Mouse (Mus musculus) NIH3T3 (cell line): ENCODE results near the gene Gm14851.
"Not testable (repeated sequence)": the region's sequence is repeated elsewhere in the genome, so short reads cannot be mapped to it uniquely, and the experiment has no call there.

Source experiments
- DNase-seq: peaks from one replicate; pipeline ENCODE4 v3.0.0-alpha.2; 2012; ENCODE audit warnings: low read depth

Gm14851 gene

DNA sequence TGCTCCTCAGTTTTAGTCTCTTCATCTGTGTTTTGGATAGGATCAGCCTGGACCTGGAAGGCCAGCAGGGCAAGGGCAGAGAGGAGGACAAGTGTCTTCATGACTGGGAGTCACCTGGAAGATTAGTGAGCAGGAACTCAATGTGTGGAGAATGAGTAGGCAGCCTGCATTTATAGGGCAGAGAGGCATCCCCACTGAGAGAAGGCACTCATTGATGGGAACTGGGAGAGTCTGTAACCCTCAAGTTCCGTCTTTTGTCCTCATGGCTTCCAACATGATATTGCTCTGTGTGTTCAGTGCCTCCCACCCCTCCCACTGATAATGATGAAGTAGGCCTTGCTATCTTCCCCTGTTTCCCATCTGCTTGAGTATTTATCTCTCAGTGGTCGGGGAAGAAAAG, at the start of gene Gm14851:
Gene Gm14851, minus strand, starts transcription at position 101 of the 400 bp plus-strand sequence.
- DNase-seq: not testable (repeated sequence)

DNA sequence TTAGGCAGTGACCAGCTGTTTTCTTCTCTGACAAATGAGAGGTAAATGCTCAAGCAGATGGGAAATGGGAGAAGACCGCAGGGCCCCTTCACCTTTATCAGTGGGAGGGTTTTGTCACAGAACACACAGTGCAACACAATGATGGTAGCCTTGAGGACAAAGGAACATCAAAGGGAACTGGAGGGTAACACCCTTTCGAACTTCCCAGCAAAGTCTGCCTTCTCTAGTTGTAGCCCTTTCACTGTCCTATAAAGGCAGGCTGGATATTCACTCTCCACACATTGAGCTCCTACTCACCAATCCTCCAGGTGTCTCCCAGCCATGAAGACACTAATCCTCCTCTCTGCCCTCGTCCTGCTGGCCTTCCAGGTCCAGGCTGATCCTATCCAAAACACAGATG, 38.5 kb upstream of the Gm14851 start, which contains the start of gene Defa30:
Gene Defa30, plus strand, starts transcription at position 301 of the 400 bp plus-strand sequence.
- DNase-seq: not testable (repeated sequence)

DNA sequence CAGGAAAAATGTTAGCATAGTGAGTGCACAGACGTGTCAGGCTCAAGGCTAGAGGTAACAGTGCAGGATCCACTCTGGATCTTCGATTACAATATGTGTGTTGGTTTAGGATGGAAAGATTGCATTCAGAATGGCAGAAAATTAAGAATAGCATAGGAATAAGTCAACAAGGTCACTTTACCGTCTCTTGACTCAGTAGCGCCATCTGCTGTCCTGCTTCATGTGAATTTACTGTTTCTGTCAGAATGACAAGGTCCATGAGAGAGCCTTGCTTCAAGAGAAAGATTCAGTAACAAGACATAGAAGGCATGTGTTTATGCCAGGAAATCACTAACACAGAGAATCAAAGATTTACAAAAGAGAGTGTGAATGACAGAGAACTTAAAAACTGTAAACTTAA, 2.7 kb downstream of the Gm14851 start:
- peak; percentile 62 for DNase-seq

DNA sequence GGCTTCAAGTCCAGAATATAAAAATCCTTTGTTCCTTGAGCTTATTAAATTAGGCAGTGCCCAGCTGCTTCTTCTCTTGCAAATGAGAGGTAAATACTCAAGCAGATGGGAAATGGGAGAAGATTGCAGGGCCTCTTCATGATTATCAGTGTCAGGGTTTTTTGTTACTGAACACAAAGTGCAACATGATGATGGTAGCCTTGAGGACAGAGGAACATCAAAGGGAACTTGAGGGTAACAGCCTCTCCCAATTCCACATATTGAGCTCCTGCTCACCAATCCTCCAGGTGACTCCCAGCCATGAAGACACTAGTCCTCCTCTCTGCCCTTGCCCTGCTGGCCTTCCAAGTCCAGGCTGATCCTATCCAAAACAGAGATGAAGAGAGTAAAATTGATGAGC, 11.7 kb downstream of the Gm14851 start, which contains the start of gene Defa25:
Gene Defa25, plus strand, starts transcription at position 301 of the 400 bp plus-strand sequence.
- DNase-seq: not testable (repeated sequence)

DNA sequence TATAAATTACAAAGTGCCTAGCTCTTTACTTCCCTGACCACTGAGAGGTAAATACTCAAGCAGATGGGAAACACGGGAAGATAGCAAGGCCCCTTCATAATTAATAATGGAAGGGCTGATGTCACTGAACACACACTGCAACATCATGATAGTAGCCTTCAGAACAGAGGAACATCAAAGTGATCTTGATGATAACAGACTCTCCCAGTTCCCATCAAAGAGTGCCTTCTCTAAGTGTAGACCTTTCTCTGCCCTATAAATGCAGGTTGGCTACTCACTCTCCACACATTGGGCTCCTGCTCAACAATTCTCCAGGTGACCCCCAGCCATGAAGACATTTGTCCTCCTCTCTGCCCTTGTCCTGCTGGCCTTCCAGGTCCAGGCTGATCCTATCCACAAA, 31.1 kb downstream of the Gm14851 start, which contains the start of gene Defa35:
Gene Defa35, plus strand, starts transcription at position 301 of the 400 bp plus-strand sequence.
- DNase-seq: not testable (repeated sequence)

DNA sequence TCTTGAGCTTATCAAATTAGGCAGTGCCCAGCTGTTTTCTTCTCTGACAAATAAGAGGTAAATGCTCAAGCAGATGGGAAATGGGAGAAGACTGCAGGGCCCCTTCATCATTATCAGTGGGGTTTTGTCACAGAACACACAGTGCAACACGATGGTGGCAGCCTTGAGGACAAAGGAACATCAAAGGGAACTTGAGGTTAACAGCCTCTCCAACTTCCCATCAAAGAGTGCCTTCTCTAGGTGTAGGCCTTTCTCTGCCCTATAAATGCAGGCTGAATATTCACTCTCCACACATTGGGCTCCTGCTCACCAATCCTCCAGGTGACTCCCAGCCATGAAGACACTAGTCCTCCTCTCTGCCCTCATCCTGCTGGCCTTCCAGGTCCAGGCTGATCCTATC, 41.1 kb downstream of the Gm14851 start, which contains the start of gene Defa23:
Gene Defa23, plus strand, starts transcription at position 301 of the 400 bp plus-strand sequence.
- DNase-seq: not testable (repeated sequence)
